Mouse (Mus musculus) stomach, postnatal 0 days (tissue): ENCODE results near the gene Hoxd12. TPM values are rescaled to one million over a fixed set of nuclear protein-coding genes. Genes with fewer than 3 reads are reported as not detected.

ENCODE experiments used
- ATAC-seq: fragments of 200-750 bp; cut with Nextera tagmentation; 2 replicates; pipeline ENCODE4 v1.8.0; 2017; ENCODE audit not compliant: low FRiP score, low TSS enrichment
- DNase-seq: peaks from one replicate; pipeline ENCODE4 v3.0.0-alpha.2; 2016; ENCODE audit warnings: low spot score
- H3K27ac ChIP-seq: fragments of 300-500 bp; sonication (generic); replicated peaks from 2 replicates; pipeline ENCODE4 v1.5.1; 2014; ENCODE audit warnings: mild to moderate bottlenecking, control low read depth
- H3K27me3 ChIP-seq: fragments of 300-500 bp; sonication (generic); 2 replicates; pipeline ENCODE4 v1.6.1; 2014; ENCODE audit warnings: low read length; ENCODE audit not compliant: control insufficient read depth, insufficient read depth
- H3K36me3 ChIP-seq: fragments of 300-500 bp; sonication (generic); 2 replicates; pipeline ENCODE4 v1.6.1; 2014; ENCODE audit warnings: low read length, mixed read lengths; ENCODE audit not compliant: control insufficient read depth, insufficient read depth
- H3K4me1 ChIP-seq: fragments of 300-500 bp; sonication (generic); replicated peaks from 2 replicates; pipeline ENCODE4 v1.6.1; 2014; ENCODE audit warnings: antibody characterized with exemption; ENCODE audit not compliant: control insufficient read depth, insufficient read depth
- H3K4me2 ChIP-seq: fragments of 300-500 bp; sonication (generic); replicated peaks from 2 replicates; pipeline ENCODE4 v1.6.1; 2014; ENCODE audit warnings: low read depth, mild to moderate bottlenecking, control low read depth, moderate library complexity
- H3K4me3 ChIP-seq: fragments of 300-500 bp; sonication (generic); 2 replicates; pipeline ENCODE4 v1.5.1; 2014; ENCODE audit warnings: low read depth, low read length, control low read depth
- H3K9ac ChIP-seq: fragments of 300-500 bp; sonication (generic); 2 replicates; pipeline ENCODE4 v1.6.1; 2014; ENCODE audit warnings: mild to moderate bottlenecking, low read length, control low read depth, mixed read lengths
- H3K9me3 ChIP-seq: fragments of 300-500 bp; sonication (generic); 2 replicates; pipeline ENCODE4 v1.6.1; 2016; ENCODE audit warnings: low read length; ENCODE audit not compliant: control insufficient read depth
- CTCF ChIP-seq: IDR thresholded peaks from 2 replicates; pipeline ENCODE4 v1.5.1; 2016; ENCODE audit warnings: antibody characterized with exemption, low read depth, mild to moderate bottlenecking, moderate library complexity
- EP300 ChIP-seq: optimal IDR thresholded peaks from 2 replicates; pipeline ENCODE3; 2016; ENCODE audit warnings: antibody characterized with exemption
- WGBS: fragments of 180-500 bp; shearing (Covaris S2); extraction: QIAGEN DNeasy Blood & Tissue Kit; methylation state at CpG from one replicate; pipeline ENCODE4 v1.1.7; 2014; 5-methylcytosine and 5-hydroxymethylcytosine counted together
- microRNA counts: library from miRNA; unstranded; fragments of <30 nt; microRNA quantifications from one replicate; lab custom pipeline; 2015
- microRNA-seq: library from miRNA; unstranded; fragments of <30 nt; microRNA quantifications from one replicate; pipeline ENCODE4, GENCODE M21; 2016
- polyA plus RNA-seq: library from polyadenylated mRNA; unstranded; fragments of >200 nt; fragmentation: Nextera tagmentation; extraction: Ambion mirVana; gene quantifications from 2 replicates; pipeline ENCODE4 v1.2.1, GENCODE M21; 2015

Hoxd12 gene
- polyA plus RNA-seq, 1 experiment from 2014 or later = not detected

DNA sequence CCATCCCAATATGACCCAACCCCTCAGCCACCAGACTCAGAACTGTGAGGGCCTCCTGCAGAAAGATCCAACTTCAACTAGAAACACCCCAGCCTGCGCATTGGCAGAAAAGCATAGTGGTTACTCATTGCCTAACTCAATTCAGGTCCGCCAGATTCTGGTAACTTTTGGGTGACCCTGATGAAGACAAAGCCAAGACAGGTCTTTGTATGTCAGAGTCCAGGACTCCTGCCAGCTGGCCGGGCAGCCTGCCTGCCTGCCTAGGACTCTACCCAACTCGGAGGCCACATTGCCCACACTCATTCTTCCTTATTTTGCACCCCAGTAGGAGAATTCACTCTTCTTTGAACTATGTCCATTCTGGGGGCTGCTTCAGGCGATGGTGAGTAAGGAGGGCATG lies 51.7 kb downstream of the Hoxd12 start, which contains the start of gene Gm28230:
Gene Gm28230, plus strand, starts transcription at position 178 of the 400 bp plus-strand sequence.
- Histone ChIP-seq H3K4me2 (peak within 1 kb of the TSS; percentile 23; the same call in 1 of the 2 replicates), H3K27me3 (peaks cover 35% of the 10 kb centered on the region), H3K4me1 (no peaks in the 10 kb centered on the region), H3K36me3 (no peaks in the 10 kb centered on the region), H3K27ac (no peak within 1 kb of the TSS), H3K9ac (no peak within 1 kb of the TSS), H3K4me3 (peak within 1 kb of the TSS; percentile 12), H3K9me3 (no peaks in the 10 kb centered on the region)
- TF ChIP-seq EP300 (no peak), CTCF (no peak)
- DNase-seq (no peak), ATAC-seq (no peak)
- WGBS = 30% methylated on average over 5 of the region's 5 CpGs

DNA sequence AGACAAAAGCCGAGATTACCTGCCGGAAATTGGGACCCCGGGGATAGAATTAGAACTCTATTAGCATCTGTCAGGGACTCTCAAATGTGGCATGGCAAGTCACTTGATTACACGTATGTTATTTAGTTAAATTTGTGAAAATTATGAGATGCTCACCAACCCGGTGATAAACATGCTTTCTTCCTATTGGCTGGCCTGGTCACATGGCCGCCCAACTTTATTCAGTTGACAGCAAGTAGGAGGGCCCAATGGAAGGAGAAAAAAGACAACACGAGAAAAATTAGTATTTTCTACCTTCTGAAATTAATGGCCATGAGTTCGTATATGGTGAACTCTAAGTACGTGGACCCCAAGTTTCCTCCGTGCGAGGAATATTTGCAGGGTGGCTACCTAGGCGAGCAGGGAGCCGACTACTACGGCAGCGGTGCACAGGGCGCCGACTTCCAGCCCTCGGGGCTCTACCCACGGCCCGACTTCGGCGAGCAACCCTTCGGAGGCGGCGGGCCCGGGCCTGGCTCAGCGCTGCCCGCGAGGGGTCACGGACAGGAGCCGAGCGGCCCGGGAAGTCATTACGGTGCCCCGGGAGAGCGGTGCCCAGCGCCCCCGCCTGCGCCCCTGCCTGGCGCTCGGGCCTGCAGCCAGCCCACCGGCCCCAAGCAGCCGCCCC lies 52.3 kb downstream of the Hoxd12 start:
- Histone ChIP-seq H3K4me3 (peak overlapping the region; percentile 12), H3K36me3 (no peaks in the 10 kb centered on the region), H3K27me3 (peaks cover 31% of the 10 kb centered on the region), H3K4me1 (no peaks in the 10 kb centered on the region), H3K27ac (no peak overlapping the region), H3K9ac (no peak overlapping the region), H3K4me2 (peak overlapping the region; percentile 23; the same call in 1 of the 2 replicates), H3K9me3 (no peaks in the 10 kb centered on the region)
- DNase-seq (no peak), ATAC-seq (0 out of 2 replicates have a peak, but pooled peaks have one; percentile 15)
- TF ChIP-seq EP300 (no peak), CTCF (no peak)
- 12% methylated on average over 37 of the region's 43 CpGs for WGBS

MicroRNA genes within 50 kb of the gene (microRNA counts, 519-probe panel; counts per million panel counts)
- 4,441 counts per million, percentile 42 among the panel's probes with 10 or more counts for microRNA mmu-miR-10b (lab: Ali Mortazavi, UCI)

Small RNAs within 50 kb of the gene (microRNA-seq; reads per million reads assigned to microRNA genes)
- gene Gm44463 = not detected
- 4,490 reads per million, percentile 89 among the genes with 10 or more reads in this experiment for gene Mir10b

Other genes starting within 250 kb of the Hoxd12 start
- gene Lnpk, start 95.6 kb upstream of the Hoxd12 start, polyA plus RNA-seq = 10.4 and 12.0 TPM in 2 replicates
- gene Evx2, start 15.5 kb upstream of the Hoxd12 start, polyA plus RNA-seq = not detected in 2 replicates
- not detected in 2 replicates for gene Hoxd13, start 6.7 kb upstream of the Hoxd12 start, polyA plus RNA-seq
- not detected in 2 replicates for gene Hoxd11, start 4.5 kb downstream of the Hoxd12 start, polyA plus RNA-seq
- gene Hoxd10, start 16.9 kb downstream of the Hoxd12 start, polyA plus RNA-seq = 0.10 TPM in 1 of 2 replicates, not detected in the other
- 0.31 and 0.34 TPM in 2 replicates for gene Hoxd9, start 22.7 kb downstream of the Hoxd12 start, polyA plus RNA-seq
- 1.3 TPM in 2 replicates for gene Hoxd8, start 29.6 kb downstream of the Hoxd12 start, polyA plus RNA-seq
- 1.3 and 1.5 TPM in 2 replicates for gene Hoxd3, start 36.9 kb downstream of the Hoxd12 start, polyA plus RNA-seq
- 0.08 and 0.19 TPM in 2 replicates for gene Hoxd4, start 36.9 kb downstream of the Hoxd12 start, polyA plus RNA-seq
- gene Gm28230, start 51.7 kb downstream of the Hoxd12 start, polyA plus RNA-seq = not detected in 2 replicates
- not detected in 2 replicates for gene Hoxd1, start 88.0 kb downstream of the Hoxd12 start, polyA plus RNA-seq
- gene Mtx2, start 150.8 kb downstream of the Hoxd12 start, polyA plus RNA-seq = 76.7 and 81.1 TPM in 2 replicates